Mouse (Mus musculus) layer of hippocampus, postnatal 36 days (tissue): ENCODE measurements at regions not wholly inside any gene's neighbourhood (a gene's known extent, or its start where the extent isn't known, plus 50 kb on each side); places are given as distances from the start of the nearest gene placed in this dataset.
"Not testable (repeated sequence)": the region's sequence is repeated elsewhere in the genome, so short reads cannot be mapped to it uniquely, and the experiment has no call there.

Source experiments
- DNase-seq, 2 experiments: peaks; one replicate each; pipeline ENCODE4 v3.0.0; 2022

- DNase-seq: no peak
These were observed 55.4 kb upstream of the Bnc1 start for GRCm38 (mm10) chr7:82047456-82047855.

GRCm38 (mm10) chr7:82053411-82053810 lies 61.3 kb upstream of the Bnc1 start:
- no peak for DNase-seq

GRCm38 (mm10) chr7:82056551-82057230 lies 64.6 kb upstream of the Bnc1 start:
- no peak for DNase-seq

- no peak for DNase-seq
These were observed 71.3 kb upstream of the Bnc1 start for GRCm38 (mm10) chr7:82063407-82063806.

GRCm38 (mm10) chr7:82069629-82070450 lies 77.7 kb upstream of the Bnc1 start:
- no peak for DNase-seq

- no peak for DNase-seq
These were observed 79.0 kb upstream of the Bnc1 start for GRCm38 (mm10) chr7:82070946-82071727.

- DNase-seq: no peak
These were observed 83.3 kb upstream of the Bnc1 start for GRCm38 (mm10) chr7:82075359-82075758.

GRCm38 (mm10) chr7:82081851-82082250 lies 89.8 kb upstream of the Bnc1 start:
- DNase-seq: no peak

- no peak for DNase-seq
These were observed 90.8 kb upstream of the Sh3gl3 start for GRCm38 (mm10) chr7:82082883-82083282.

- peak in 1 of 2 experiments; percentile 11 for DNase-seq
These were observed 89.2 kb upstream of the Sh3gl3 start for GRCm38 (mm10) chr7:82084473-82084872.

- DNase-seq: no peak
These were observed 88.4 kb upstream of the Sh3gl3 start for GRCm38 (mm10) chr7:82085205-82085604.

- no peak for DNase-seq
These were observed 75.5 kb upstream of the Sh3gl3 start for GRCm38 (mm10) chr7:82098136-82098535.

GRCm38 (mm10) chr7:82101314-82101713 lies 72.3 kb upstream of the Sh3gl3 start:
- DNase-seq: no peak

GRCm38 (mm10) chr7:82105631-82106030 lies 68.0 kb upstream of the Sh3gl3 start:
- no peak for DNase-seq

- not testable (repeated sequence) for DNase-seq
These were observed 64.5 kb upstream of the Sh3gl3 start for GRCm38 (mm10) chr7:82109141-82109540.

- no peak for DNase-seq
These were observed 64.1 kb upstream of the Sh3gl3 start for GRCm38 (mm10) chr7:82109550-82109949.

- DNase-seq: no peak
These were observed 63.7 kb upstream of the Sh3gl3 start for GRCm38 (mm10) chr7:82109977-82110376.

- DNase-seq: no peak
These were observed 61.6 kb upstream of the Sh3gl3 start for GRCm38 (mm10) chr7:82112046-82112445.

GRCm38 (mm10) chr7:82115646-82116045 lies 58.0 kb upstream of the Sh3gl3 start:
- no peak for DNase-seq

- DNase-seq: peak; percentile 19 to 75
These were observed 54.4 kb upstream of the Sh3gl3 start for GRCm38 (mm10) chr7:82119266-82119665.

GRCm38 (mm10) chr7:82119866-82120265 lies 53.8 kb upstream of the Sh3gl3 start:
- DNase-seq: no peak

- DNase-seq: peak; percentile 55 to 57
These were observed 51.9 kb upstream of the Sh3gl3 start for GRCm38 (mm10) chr7:82121746-82122145.
